Mouse (Mus musculus) T-cell, adult 2 months (primary cell): ENCODE data around the gene Mknk2.

Source experiments
- DNase-seq: peaks from one replicate; pipeline ENCODE4 v3.0.0; 2022; ENCODE audit warnings: low spot score

Mknk2 gene

DNA sequence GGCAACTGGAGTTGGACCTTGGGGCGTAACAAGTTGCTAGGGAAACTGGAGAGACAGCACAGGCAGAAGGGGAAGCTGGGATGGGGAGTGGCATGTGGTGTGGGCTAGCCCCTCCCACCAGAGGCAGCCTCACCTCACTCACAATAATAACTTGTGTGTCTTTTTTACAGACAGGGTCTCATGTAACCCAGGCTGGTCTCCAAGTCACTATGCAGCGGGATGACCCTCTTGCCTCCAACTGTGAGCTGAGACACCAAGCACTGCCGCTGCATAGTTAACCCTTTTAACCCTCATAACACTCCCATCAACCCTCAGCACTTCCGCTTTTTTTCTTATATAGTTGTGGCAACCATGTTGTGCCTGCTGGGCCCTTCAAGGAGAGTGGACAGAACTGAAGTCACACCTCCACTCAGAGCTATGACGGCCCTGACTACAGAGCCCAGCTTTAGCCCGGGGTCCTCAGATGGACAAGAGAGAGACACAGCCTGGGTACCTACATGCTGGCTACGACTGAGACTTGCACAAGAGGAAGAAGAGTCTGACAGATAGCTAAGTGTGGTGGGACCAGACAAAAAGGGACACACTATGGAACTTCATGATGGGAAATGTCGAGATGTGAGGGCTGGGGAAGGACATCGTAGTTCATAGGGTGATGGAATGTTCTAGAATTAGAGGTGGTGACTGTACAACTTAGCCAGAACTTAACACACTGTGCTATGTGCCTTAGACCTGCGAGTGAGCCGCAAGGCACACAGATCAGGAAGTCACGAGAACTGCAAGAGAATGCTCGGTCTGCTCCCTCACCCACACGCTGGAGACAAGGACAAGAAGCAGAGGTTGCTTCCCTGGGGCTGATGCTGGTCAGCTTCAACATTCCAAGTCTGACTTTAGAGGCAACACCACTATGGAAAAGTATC is 14.6 kb upstream of the Mknk2 start:
- no peak for DNase-seq

GRCm38 (mm10) chr10:80687850-80688249 is 9.9 kb upstream of the Mknk2 start:
- peak; percentile 75 for DNase-seq

DNA sequence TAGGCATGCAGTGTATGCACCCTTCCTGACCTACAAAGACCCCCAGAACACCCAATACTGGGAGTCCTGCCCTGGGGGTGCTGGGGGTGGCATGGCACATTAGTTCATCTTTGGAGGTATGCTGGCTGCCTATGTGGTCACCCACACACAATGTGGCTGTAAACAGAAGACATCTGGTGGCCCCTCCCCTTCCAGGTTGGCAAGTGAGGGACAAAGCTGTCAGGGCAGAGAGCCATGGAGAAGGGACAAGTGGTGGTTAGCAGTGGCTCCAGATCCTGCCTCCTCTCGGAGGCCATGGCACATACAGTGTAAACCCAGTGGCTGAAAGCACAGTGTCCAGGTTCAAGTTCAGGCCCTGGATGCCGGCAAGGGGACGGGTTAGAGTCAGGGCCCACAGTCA is 8.7 kb upstream of the Mknk2 start:
- no peak for DNase-seq

GRCm38 (mm10) chr10:80684984-80685383 is 7.1 kb upstream of the Mknk2 start:
- no peak for DNase-seq

DNA sequence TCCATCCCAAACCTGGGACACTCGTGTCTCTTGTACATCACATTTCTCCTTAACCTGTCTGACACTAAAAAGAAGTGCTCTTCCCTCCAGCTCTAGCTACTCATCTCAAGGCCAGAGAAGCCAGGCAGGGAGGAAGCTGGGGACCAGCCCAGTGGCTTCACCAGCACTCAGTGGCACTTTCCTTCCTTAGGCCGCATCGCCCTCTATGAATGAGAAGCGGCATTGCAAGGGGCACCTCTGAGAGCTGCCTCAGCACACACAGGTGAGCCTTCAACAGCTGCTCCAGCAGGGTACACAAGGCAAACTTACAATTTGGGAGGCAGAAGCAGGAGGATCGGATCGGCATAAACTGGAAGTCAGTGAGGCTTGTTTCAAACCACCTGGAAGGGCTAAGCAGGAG is 6.3 kb upstream of the Mknk2 start:
- peak; percentile 83 for DNase-seq

DNA sequence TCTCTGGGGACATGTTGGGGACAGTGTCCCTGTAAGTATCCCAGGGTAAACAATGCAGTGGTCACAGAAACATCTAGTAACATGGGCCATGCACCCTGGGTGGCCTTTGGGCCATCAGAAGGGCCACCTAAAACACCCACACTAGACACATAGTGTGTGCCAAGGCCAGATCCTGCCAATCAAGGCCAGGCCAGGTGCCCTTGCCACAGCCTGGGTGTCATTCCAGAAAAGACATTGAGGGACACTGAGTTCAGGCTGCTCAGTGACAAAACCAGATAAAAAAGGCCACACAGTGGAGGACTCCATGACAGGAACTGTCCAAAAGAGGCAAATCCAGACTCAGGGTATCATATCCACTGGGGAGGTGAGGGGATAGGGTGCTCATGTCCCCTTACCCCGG is 5.7 kb upstream of the Mknk2 start:
- no peak for DNase-seq

DNA sequence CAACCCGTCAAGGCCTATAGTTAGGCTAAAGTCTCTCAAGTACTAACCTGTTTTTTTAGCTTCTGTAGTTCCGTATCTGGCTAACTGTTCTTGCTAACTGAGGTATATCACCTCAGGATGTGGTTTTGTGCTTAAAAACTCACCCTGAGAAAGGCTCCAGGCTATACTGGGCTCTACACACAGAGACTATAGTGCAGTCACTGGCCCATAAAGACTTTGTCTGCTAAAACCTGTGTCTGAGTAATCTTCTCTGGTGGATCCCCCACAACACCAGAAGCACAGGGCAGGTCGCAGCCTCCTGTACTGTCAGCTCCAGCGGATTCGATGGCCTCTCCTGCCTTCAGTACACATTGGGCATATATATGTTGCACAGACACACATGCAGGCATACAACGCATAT is 4.1 kb upstream of the Mknk2 start:
- peak; percentile 71 for DNase-seq

GRCm38 (mm10) chr10:80680260-80680696 is 2.4 kb upstream of the Mknk2 start:
- DNase-seq: no peak

DNA sequence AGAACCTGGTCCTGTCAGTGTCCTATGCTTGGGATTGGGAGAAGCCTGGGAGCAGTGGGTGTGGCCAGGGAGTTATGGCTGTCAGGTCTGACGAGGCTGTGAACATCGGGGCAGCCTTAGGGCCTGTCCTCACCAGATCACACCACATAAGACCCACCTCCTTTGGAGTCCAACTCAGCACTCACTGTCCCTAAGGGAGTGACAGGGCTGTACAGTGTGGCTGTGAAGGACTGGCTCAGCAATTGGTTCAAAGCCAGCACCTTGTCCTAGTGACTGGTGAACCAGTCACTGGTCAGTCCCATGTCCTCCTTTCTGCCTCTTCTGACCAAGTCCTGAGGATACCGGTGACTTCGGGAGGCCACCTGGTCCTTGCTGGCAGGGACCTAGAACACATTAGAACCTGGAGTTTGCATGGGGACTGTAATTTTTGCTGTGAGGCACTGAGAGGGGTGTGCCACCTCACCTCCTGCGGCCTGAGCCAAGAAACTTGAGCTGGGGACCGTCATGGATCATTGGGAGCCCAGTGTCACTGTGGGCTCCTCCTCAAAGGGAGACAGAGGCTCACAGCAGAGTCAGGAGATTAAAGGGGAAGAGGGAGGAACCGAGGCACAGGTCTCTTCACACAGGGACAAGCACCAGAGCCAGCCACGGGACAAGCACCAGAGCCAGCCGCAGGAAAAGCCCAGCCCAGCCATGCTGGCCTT is 1.8 kb upstream of the Mknk2 start:
- no peak for DNase-seq

DNA sequence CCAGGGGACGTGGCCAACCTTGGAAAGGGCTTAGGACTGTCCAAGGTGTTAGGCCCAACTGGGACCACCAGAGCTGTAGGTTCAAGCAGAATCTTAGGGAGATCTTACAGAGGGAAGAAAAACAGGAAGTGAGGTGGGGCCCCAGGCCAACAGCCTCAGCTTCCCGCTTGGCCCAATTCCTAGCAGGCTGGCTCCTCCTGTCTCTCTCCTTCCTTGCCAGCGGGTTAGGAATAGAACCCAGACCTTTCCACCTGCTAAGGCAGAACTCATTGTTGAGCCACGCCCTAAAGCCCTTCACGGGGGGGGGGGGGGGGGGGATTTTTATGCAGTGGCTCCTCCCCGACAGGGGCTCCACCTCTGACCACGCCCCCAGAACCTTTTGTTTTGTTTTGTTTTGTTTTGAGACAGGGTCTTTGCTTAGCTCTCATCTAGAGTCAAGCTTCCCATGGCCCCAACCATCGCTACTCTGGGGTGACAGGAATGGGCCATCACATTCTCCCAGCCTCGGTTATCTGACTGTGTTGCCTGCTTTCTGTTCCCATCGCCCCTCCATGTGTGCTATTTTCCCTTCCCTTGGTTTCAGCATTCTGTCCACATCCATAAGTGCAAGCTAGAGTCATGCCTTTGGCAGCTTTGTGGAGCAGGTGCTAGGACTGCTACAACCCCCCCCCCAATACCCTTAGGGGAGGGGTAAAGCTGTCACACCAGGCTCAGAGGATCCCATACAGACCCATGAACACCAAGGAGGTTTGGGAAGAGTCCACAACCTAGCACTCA is 877 bp upstream of the Mknk2 start:
- DNase-seq: no peak

DNA sequence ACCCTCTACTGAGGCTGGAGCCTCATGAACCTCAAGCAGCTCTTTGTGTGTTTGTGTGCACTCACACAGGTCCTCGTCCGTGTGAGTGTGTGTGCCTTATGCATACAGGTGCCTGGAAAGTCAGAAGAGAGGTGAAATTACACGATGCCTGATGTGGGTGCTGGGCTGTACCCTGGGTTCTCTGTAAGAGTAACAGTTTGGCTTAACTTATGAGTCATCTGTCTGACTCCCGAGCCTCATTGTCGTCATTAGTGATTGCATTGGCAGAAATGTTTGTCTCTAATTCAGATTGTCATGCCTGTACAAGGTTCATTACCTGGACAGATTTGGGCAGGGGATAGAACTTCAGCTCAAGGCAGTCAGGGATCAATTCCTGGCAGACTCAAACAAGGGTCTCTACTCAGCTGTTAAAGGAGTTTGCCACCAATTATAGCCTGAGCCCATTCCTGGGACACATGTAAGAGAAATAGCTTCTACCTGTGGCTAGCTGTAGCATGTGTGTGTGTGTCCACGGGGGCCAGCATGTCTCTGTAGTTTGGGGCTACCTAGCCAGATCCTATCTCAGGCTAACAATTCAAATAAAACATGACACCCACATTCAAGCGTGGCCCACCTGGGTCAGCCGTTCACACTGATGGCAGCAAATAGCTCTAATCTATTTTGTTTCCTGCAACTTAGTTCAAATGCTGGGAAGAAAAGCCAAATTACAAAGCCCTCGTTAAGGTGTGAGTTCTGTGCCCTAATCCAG is 610 bp downstream of the Mknk2 start:
- DNase-seq: peak; percentile 61

- DNase-seq: peak; percentile 100
These were observed 1.5 kb downstream of the Mknk2 start for GRCm38 (mm10) chr10:80676198-80676928.

- no peak for DNase-seq
These were observed 2.3 kb downstream of the Mknk2 start for GRCm38 (mm10) chr10:80675405-80676197.

- DNase-seq: no peak
These were observed 3.0 kb downstream of the Mknk2 start for GRCm38 (mm10) chr10:80674851-80675404.

GRCm38 (mm10) chr10:80674161-80674711 is 3.7 kb downstream of the Mknk2 start:
- DNase-seq: no peak

GRCm38 (mm10) chr10:80673690-80674089 is 4.2 kb downstream of the Mknk2 start:
- no peak for DNase-seq

DNA sequence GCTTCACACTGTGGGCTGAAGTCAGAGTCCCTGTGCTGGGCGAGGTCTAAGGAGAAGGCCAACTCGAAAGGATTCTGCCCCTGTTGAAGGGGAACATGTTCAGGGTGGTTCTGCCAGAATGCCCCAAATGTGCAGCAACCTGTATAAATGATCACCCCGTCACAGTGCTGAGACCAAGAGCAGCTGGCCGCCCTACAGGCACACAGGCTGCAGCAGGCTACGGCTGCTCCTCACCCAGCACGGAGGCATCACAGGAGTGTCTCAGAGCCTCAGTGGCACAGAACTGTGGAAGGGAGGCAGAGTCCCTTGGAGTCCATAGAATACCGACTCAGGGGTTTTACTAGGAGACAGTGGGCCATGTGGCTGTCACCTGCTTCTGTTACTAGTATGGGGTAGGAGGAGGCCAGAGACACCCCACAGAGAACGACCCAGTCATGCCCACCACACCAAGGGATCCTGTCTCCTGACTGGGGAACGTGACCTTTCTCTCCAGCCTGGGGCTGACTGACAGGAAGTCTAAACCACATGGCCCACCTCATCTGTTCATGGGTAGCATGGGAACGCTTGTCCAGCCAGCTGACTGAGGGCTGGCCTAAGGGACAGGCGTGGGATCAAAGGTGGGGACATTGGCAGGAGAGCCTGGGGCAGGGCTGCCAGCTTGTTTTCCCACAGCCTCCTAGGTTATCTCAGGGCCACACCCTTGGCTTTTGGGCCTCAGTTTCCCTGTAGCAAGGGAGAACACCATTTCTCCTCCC is 5.8 kb downstream of the Mknk2 start:
- DNase-seq: no peak

DNA sequence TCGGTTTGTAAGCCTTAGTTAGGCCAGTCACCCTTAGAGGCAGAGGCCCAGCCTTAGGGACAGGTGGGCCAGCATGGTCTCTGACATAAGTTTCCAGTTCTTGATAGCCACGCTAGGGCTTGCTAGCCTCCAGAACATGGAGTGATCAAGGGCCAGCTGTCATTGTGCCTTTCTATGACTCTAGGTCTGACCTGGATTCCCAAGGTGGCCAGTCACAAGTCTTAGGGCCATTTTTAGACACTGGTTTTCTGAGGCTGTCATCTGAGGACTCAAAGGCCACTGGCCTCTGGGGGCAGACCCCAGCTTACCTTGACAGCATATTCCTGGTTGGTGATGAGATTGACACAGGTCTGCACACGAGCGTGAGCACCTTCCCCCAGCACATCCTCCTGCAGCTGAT is 6.7 kb downstream of the Mknk2 start:
- no peak for DNase-seq

DNA sequence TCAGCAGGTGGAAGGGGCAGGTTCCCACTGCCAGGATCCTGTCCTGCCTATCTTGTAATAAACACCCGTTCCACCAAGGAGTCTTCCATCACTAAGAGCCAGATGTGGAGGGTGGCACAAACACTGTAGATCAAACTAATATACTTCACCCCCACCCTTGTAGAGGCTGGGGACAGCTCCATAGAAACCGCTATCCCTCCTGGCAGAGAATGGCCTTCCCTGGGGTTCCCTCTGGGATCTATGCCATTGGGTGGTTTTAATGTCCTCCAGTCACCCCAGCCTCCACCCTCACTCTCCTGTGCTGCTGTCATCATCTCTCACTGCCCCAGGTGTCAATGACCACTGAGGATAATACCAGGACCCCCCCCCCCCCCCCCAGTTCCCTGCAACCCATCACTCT is 7.4 kb downstream of the Mknk2 start:
- DNase-seq: no peak
